Mouse (Mus musculus): ENCODE measurements around the gene Gm3633. TPM values are rescaled to one million over a fixed set of nuclear protein-coding genes. Genes with fewer than 3 reads are reported as not detected.
"Not testable (repeated sequence)": the region's sequence is repeated elsewhere in the genome, so short reads cannot be mapped to it uniquely, and the experiment has no call there.

Gm3633 gene
- not detected in 2 replicates for polyA plus RNA-seq (2014; fragmentation: Nextera tagmentation; extraction: Ambion mirVana)

- H3K4me2 ChIP-seq (replicated peaks); H3K9ac ChIP-seq; H3K27ac ChIP-seq; H3K9me3 ChIP-seq (ENCODE audit: control insufficient read depth, low read length); H3K27me3 ChIP-seq (ENCODE audit: control insufficient read depth, insufficient read depth, low read length); H3K4me3 ChIP-seq (replicated peaks; ENCODE audit: low read length); DNase-seq (ENCODE audit: low spot score); H3K36me3 ChIP-seq (replicated peaks; ENCODE audit: control insufficient read depth, insufficient read depth); ATAC-seq (ENCODE audit: low FRiP score); H3K4me1 ChIP-seq (replicated peaks; ENCODE audit: control insufficient read depth, insufficient read depth, low read length): not testable (repeated sequence)
- WGBS: no CpG with 5 or more reads among the region's 2 CpGs
Observed at GRCm38 (mm10) chr14:42641817-42642216, at the start of gene Gm3633. TSS of gene Gm3633 (minus strand) at chr14:42641917.

- not testable (repeated sequence) for H3K27me3 ChIP-seq (ENCODE audit: control insufficient read depth, insufficient read depth, low read length); H3K36me3 ChIP-seq (replicated peaks; ENCODE audit: control insufficient read depth, insufficient read depth); ATAC-seq (ENCODE audit: low FRiP score); H3K4me2 ChIP-seq (replicated peaks); H3K9ac ChIP-seq; H3K4me3 ChIP-seq (replicated peaks; ENCODE audit: low read length); H3K4me1 ChIP-seq (replicated peaks; ENCODE audit: control insufficient read depth, insufficient read depth, low read length); DNase-seq (ENCODE audit: low spot score); H3K27ac ChIP-seq; H3K9me3 ChIP-seq (ENCODE audit: control insufficient read depth, low read length)
- WGBS: no CpG with 5 or more reads among the region's 1 CpGs
Observed at GRCm38 (mm10) chr14:42655638-42656037, 13.9 kb upstream of the Gm3633 start, which contains the start of gene Gm10378. TSS of gene Gm10378 (plus strand) at chr14:42655938.

GRCm38 (mm10) chr14:42599782-42600181, 41.9 kb downstream of the Gm3633 start, which contains the start of gene Gm17124:
TSS of gene Gm17124 (minus strand) at chr14:42599882.
- not testable (repeated sequence) for H3K9me3 ChIP-seq (ENCODE audit: control insufficient read depth, low read length); H3K27me3 ChIP-seq (ENCODE audit: control insufficient read depth, insufficient read depth, low read length); H3K4me3 ChIP-seq (replicated peaks; ENCODE audit: low read length); H3K4me1 ChIP-seq (replicated peaks; ENCODE audit: control insufficient read depth, insufficient read depth, low read length); H3K9ac ChIP-seq; H3K36me3 ChIP-seq (replicated peaks; ENCODE audit: control insufficient read depth, insufficient read depth); ATAC-seq (ENCODE audit: low FRiP score); DNase-seq (ENCODE audit: low spot score); H3K27ac ChIP-seq; H3K4me2 ChIP-seq (replicated peaks)
- no CpG with 5 or more reads among the region's 3 CpGs for WGBS

Small RNAs within 50 kb of the gene (microRNA-seq; reads per million reads assigned to microRNA genes)
- gene Gm23620 (not detected), gene Gm25228 (not detected)

Other genes starting within 250 kb of the Gm3633 start
- not detected in 2 replicates for gene Gm8005, start 202.2 kb downstream of the Gm3633 start, polyA plus RNA-seq (2014; fragmentation: Nextera tagmentation; extraction: Ambion mirVana)
- gene Gm8011, start 178.0 kb downstream of the Gm3633 start, polyA plus RNA-seq (2014; fragmentation: Nextera tagmentation; extraction: Ambion mirVana): not detected in 2 replicates
- gene Gm8020, start 139.6 kb downstream of the Gm3633 start, polyA plus RNA-seq (2014; fragmentation: Nextera tagmentation; extraction: Ambion mirVana): not detected in 2 replicates
- gene Gm8024, start 117.6 kb downstream of the Gm3633 start, polyA plus RNA-seq (2014; fragmentation: Nextera tagmentation; extraction: Ambion mirVana): not detected in 2 replicates
- not detected in 2 replicates for gene Gm17124, start 42.0 kb downstream of the Gm3633 start, polyA plus RNA-seq (2014; fragmentation: Nextera tagmentation; extraction: Ambion mirVana)
- not detected in 2 replicates for gene Gm10378, start 14.0 kb upstream of the Gm3633 start, polyA plus RNA-seq (2014; fragmentation: Nextera tagmentation; extraction: Ambion mirVana)
- not detected in 2 replicates for gene Gm3015, start 126.9 kb upstream of the Gm3633 start, polyA plus RNA-seq (2014; fragmentation: Nextera tagmentation; extraction: Ambion mirVana)
- gene Gm10377, start 156.1 kb upstream of the Gm3633 start, polyA plus RNA-seq (2014; fragmentation: Nextera tagmentation; extraction: Ambion mirVana): not detected in 2 replicates
- not detected in 2 replicates for gene Gm21977, start 211.6 kb upstream of the Gm3633 start, polyA plus RNA-seq (2014; fragmentation: Nextera tagmentation; extraction: Ambion mirVana)

All from hindbrain, embryonic 14.5 days (tissue).